Mouse (Mus musculus) erythroblast, adult 5-6 weeks (primary cell): ENCODE results near the gene Cyb561d1. TPM values are rescaled to one million over a fixed set of nuclear protein-coding genes. Genes with fewer than 3 reads are reported as not detected.
A peak's percentile ranks its signal among the peaks of the same experiment; 100 is the strongest.

ENCODE experiments used
- ATAC-seq: replicated peaks from 2 replicates; pipeline ENCODE4 v1.8.0; 2016; ENCODE audit warnings: moderate number of reproducible peaks, mild to moderate bottlenecking, moderate TSS enrichment, inconsistent platforms; ENCODE audit not compliant: poor library complexity, low FRiP score, severe bottlenecking
- total RNA-seq, 2 experiments: library from RNA; stranded (forward) in 1 of 2; stranded (reverse) in 1 of 2; fragments of 150-400 nt in 1 of 2; fragments of 200-764, 138-1000 nt in 1 of 2; gene quantifications; 2 replicates each; pipeline versions ENCODE4 v1.2.3 to v1.2.4; 2015 to 2017; ENCODE audit warnings: low replicate concordance in 2 of 2

Gene Cyb561d1
- total RNA-seq, 2 experiments from 2014 or later = 1.1 to 1.3 TPM

DNA sequence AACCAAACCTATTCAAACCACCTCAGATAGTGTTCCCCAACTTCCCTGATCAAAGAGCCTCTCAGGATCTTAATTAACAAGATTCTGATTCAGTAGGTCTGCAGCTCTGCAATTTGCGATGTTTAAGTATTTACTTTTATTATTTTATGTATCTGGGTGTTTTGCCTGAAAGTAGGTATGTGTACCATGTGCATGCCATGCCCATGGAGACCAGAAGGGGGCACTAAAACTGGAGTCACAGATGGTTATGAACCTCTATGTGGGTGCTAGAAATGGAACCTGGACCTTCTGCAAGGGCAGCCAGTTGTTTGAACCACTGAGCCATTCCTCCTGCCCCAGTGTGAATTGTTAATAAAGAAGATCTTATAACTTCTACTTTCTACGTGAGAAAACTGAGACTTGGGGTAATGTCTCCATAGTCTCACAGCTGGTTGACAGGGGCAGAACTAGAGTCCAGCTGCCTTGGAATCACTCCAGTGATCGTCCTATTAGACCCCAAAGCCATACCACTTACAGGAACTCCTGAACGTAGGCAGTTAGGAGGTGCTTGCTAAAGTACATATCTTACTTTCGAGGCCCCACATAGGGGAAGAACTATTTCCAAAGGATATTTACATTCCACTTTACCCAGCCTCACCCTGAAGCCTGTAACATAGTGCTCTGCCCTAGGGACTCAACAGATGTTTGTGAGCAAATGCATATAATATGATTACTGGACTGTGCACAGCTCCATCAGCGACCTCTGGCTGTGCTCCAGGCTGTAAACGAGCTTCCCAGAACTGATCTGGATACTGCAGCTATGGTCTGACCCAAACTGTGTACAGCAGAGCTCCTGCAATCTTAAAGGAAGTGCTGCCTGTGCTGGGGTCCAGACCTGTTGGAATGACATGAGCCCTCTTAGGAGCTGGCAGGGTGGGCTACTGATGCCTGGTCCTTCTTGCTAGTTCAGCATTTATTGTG lies 22.0 kb downstream of the Cyb561d1 start:
- ATAC-seq = no peak

DNA sequence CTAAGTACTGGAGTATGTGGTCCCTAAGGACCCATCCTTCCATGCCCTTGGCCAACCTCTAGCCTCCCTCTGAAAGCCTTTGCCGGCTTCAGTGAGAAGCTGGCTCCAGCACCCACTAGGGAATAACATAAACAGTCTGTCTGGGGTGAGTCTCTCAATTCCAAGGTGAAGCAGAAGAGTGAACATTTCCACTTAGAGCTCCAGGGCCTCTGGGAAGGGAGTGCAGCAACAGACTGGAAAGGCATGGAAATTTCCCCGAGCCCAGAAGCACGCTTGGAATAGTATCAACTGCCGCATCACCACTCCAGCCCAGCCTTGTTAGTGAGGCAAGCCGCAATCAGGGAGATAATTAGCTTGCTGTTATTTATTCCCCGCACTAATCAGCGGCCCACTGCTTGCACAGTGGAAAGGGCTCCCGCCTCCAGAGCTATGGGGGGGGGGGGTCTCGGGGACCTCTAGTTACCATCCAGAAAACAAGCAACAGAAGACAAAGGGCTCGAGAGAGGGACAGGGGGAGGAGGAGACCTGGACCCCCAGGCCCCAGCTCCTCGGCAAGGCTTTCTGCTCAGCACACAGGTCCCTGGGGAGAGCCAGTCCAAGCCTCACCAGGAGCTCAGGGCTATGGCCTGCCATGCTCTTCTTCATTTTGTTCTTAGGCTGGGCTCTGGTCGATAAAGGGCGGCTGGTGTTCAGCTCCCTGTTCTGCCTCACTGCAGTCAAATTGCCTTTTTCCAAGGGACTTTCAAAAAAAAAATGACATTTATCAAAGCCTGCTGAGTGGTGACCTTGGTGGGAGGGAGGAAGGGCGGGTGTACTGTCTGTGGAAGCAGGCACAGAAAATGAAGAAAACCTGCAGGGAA lies 26.1 kb downstream of the Cyb561d1 start:
- ATAC-seq = no peak

DNA sequence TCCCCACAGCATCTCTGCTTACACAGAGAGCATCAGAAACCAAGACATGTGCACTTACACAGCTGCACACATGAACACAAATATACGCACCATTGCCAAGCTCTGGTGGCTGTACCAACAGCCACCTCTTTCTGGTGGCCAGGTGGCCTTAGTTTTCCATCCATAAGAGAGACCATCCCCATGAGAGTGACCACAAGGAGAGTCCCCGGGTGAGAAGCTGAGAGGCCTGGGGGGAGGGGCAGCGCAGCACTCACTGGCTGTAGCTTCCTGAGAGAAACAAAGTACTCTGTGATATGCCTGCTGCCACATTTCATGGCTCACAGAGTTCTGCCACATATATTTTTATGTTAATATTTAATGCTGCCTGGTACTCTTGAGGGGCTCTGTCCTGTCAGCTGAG lies 31.8 kb downstream of the Cyb561d1 start:
- no peak for ATAC-seq

DNA sequence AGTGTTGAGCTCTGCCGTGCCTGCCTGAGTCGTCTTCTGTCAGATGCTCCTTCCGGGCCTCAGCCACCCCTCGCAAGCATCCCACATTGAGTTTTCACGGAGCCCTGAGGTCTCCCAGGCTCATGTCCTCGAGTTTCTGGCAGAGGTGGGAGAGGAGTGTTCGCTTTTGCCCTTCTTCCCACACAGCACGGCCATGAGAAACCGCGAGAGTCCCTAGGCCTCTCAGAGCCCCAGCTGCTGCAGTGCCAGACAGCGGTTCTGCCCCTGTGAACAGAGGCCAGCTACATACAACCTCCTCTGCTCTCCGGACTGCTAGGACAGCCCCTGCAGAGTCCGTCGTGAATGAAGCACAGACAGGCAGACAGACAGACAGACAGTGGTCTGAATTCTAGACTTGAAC lies 33.5 kb downstream of the Cyb561d1 start:
- no peak for ATAC-seq

DNA sequence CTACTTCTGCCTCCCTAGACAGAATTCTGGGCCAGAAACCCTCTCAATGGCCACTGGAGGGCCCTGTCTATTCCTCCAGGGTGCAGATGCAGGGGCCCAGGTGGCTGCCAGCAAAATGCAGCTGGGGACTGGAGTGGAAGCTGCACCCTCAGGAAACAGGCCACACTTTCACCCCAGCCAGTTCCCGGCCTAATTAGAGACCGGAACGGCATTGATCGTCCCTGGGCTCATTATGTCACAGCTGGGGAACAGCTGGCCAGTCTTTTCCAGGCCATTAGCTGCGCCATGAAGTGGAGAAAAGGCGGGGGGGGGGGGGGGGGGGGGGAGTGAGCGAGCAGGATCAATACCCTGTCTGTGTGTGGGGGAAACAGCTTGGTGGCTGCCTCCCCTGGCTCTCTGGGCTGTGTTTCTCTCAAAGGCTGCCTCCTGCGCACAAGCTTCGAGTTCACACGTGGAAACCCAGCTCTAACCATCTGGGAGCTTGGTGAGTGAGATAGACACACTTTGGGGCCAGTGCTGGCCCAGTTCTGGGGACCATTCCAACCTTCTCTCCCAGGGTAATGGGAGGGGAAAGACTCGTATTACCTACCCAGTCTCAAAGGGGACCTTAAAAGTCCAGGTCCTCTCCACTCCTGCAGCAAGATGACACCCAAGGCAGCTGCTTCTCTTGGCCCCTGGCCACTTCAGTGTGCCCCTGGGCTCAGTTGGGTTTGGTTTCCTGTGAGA lies 34.4 kb downstream of the Cyb561d1 start:
- ATAC-seq = no peak

DNA sequence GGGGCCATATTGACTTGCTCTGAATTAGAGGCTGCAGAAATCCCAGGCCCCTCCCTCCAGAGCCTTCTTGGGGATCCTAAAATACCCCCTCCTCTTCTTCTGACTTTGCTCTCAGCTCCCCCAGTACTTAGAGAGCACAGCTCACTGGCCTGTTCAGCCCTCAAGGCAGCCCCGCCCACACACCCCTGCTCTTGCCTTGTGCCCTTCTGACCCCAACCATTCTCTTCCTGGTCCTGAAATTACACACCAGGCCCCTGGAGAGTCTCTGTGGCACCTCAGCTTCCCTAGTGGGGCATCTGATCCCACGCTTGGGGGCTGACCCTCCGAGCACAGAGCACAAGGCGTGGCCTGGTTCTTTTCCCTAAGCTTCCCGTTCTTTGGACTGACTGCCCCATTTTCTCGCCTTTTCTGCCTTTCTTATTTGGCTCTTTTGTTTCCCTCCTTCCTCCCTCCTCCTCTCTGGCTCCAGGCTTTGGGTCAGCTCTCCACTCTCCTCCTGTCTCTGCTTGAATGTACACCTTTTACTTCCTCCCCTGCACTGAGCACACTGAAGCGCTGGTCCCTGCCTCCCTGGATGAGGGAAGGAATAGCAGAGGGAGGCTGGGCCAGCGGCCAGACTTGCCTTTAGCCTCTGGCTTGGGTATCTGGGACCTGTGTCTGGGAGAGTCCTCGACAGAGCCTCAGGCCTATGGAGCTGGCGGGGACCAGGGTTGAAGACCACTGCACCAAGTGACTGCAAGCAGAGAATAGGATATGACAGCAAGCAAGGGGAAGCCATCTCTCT lies 35.3 kb downstream of the Cyb561d1 start:
- no peak for ATAC-seq

DNA sequence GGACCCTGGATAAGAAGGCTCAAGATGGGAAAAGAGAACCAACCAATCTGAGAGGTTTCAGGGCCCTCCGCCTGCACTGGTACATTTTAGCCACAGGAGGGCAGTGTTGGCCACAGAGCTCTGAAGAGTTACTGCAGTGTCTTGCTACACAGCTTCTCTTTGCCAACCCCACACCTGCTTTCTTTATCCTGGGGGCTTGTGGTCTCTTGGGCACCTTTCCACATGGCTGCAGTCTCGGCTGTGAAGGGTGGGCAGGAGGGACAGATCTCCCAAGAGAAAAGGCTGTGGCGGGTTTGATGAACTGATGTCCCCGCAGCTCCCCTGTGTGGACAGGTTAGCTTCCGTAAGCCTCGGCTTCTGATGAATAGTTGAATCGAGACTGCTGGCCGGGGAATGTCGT lies 36.2 kb downstream of the Cyb561d1 start:
- ATAC-seq = peak; percentile 83

DNA sequence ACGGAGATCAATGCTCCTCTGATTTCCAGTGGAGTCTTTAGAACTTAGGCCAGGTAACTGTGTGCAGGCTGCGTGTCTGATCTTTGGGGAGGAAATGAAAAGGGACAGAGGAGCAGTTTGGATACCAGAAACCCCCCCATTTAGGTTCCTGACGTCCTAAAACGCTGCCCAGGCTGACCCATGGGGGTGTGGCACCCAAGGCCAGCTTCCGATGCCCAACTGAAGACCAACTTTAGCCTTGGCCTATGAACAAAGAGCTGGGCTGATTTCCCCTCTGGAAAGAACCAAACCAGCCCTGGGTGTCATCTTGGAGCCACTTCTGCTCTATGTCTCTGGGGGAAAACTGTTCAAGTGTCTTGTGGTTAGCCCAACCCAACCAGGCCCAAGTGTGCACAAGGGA lies 36.9 kb downstream of the Cyb561d1 start:
- ATAC-seq = no peak

DNA sequence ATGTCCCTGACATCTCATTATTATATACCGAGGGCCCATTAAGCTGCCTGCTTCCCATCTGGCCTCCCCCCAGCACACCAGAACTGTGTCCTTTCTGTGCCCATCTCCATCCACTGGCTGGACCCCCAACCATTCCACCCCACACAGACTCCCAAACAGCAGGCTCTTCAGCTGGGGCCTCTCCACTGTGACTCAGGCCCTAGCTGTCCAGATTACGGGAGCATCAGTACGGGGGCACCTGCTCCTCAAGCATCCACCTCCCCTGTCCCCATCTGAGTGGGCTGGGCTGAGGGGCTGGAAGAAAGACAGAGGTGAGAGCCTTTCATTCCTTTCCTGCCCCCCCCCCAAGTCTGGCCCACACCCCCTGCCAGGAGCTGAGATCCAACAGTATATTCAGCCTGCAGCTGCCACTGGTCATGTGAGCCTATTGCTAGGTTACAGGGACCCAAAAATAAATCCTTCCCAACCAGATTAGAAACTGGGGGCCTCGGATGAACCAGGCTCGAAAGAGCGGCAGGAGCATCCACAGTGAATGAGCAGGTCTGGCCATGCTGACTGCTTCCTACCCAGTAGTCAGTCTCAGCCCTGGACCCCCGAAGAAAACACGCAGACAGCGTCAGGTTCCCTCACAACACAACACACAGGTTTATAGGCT lies 42.5 kb downstream of the Cyb561d1 start:
- ATAC-seq = no peak

DNA sequence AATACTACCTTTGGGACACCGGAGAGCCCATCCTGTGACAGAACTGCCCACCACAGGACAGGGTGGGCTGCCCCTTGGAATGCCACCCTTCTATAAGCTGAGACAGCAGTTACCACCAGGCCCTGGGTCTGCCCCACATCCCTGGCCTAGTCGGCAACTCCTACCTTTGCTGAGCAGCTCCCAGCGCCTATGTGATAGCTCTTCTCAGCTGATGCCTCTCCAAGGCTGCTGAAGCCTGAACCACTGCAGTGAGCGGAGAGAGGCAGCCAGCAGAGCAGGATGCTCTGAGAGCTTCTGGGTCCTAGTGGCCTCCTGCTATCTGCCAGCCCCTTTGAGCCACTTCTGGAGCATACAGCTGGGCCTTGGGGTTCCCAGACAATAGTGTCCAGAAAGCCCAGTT lies 46.4 kb downstream of the Cyb561d1 start, which contains the start of gene Gpr61:
Gene Gpr61, minus strand, starts transcription at position 227 of the 400 bp plus-strand sequence.
- ATAC-seq = no peak

DNA sequence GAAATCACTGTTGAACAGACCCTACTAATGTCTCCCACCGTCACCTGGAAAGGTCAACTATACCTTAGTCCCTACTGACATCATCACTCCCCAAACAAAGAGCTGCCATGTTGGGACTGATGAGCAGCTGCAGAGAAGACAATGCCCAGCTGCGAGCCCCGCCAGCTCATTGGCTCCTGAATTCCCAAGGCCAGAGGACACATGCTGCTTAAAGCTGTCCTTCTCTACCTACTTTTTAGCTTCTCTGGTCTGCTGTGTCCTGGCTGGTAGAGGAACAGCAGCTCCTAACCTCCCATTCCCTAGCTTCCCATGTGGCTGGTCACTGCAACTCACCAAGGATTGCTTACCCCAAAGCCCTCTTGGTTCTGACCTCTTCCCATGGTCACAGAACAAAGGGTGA lies 48.7 kb downstream of the Cyb561d1 start:
- ATAC-seq = no peak

DNA sequence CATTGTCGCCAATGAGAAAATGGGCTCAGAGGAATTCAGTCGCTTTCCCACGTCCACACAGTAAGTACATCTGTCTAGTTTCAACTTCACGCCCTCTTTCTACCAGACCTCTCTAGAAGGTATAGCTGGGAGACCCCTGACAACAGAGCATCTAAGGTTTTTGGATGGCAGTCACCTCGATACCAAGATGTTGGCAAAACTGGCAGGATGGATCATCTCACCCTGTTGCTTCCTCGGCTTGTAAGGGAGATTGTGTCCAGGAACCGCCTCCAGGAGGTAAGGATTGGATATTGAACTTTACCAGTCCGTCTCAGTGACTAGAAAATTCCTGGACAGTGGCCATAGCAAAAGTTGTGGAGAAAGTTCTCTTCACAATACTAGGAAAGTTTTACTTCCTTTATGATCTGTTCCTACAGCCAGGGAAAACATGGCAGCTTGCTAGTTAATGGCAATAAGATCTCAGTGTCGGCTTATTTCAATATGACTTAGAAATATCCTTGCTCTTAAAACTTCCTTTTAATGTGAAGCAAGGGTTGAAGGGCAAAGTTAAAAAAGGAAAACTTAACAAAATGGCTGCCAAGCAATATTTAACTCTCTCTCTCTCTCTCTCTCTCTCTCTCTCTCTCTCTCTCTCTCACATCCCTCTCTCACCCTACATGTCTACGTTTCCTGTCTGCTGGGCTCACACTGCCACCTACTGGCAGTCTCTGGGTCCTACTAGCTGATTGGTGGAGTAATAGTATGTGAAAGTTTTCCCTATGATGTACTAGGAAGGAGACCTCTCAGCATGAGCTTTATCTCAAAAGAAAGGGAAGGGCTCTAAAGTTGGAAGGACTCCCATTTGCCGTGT lies 53.4 kb downstream of the Cyb561d1 start:
- peak; percentile 71 for ATAC-seq

DNA sequence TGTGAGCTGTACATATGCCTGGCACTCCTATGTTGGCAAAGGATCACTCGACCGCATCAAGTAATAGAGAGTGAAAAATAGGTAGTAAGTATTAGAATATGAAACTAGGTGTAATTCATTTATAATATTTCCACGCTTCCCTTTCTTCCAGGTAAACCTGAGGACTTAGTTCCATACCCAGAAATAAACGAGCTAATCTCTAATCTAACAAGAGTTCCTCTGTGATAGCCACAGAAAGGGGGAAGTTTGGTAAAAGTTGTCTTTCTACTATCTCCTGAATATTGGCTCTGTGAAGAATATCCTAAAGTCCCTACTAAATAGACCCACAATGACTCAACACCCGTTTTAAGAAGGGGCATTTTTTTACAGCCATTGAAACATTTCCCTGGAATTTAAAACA lies 54.3 kb downstream of the Cyb561d1 start:
- no peak for ATAC-seq

Other genes with a start within 250 kb of the Cyb561d1 start
- not detected in 2 replicates for gene Gstm3, start 231.9 kb downstream of the Cyb561d1 start, total RNA-seq (2015; ENCODE audit: low replicate concordance)
- not detected in 2 replicates for gene Gstm3, start 231.9 kb downstream of the Cyb561d1 start, total RNA-seq (2017; ENCODE audit: low replicate concordance)
- 1.3 TPM in 1 of 2 replicates, not detected in the other for gene Gstm2, start 214.8 kb downstream of the Cyb561d1 start, total RNA-seq (2015; ENCODE audit: low replicate concordance)
- gene Gstm2, start 214.8 kb downstream of the Cyb561d1 start, total RNA-seq (2017; ENCODE audit: low replicate concordance) = 0.60 and 2.1 TPM in 2 replicates
- 160 and 254 TPM in 2 replicates for gene Gstm1, start 183.2 kb downstream of the Cyb561d1 start, total RNA-seq (2015; ENCODE audit: low replicate concordance)
- 49.2 and 74.5 TPM in 2 replicates for gene Gstm1, start 183.2 kb downstream of the Cyb561d1 start, total RNA-seq (2017; ENCODE audit: low replicate concordance)
- gene Gstm4, start 156.3 kb downstream of the Cyb561d1 start, total RNA-seq (2015; ENCODE audit: low replicate concordance) = 4.2 and 8.4 TPM in 2 replicates
- 0.28 and 0.51 TPM in 2 replicates for gene Gstm4, start 156.3 kb downstream of the Cyb561d1 start, total RNA-seq (2017; ENCODE audit: low replicate concordance)
- gene Ampd2, start 114.6 kb downstream of the Cyb561d1 start, total RNA-seq (2015; ENCODE audit: low replicate concordance) = 7.1 and 8.6 TPM in 2 replicates
- 3.1 and 14.5 TPM in 2 replicates for gene Ampd2, start 114.6 kb downstream of the Cyb561d1 start, total RNA-seq (2017; ENCODE audit: low replicate concordance)
- 0.84 TPM in 1 of 2 replicates, not detected in the other for gene Gnat2, start 108.4 kb downstream of the Cyb561d1 start, total RNA-seq (2015; ENCODE audit: low replicate concordance)
- gene Gnat2, start 108.4 kb downstream of the Cyb561d1 start, total RNA-seq (2017; ENCODE audit: low replicate concordance) = 0.09 and 0.56 TPM in 2 replicates
- 46.8 and 63.4 TPM in 2 replicates for gene Gnai3, start 55.1 kb downstream of the Cyb561d1 start, total RNA-seq (2015; ENCODE audit: low replicate concordance)
- gene Gnai3, start 55.1 kb downstream of the Cyb561d1 start, total RNA-seq (2017; ENCODE audit: low replicate concordance) = 38.2 and 46.0 TPM in 2 replicates
- gene Gpr61, start 46.3 kb downstream of the Cyb561d1 start, total RNA-seq (2015; ENCODE audit: low replicate concordance) = not detected in 2 replicates
- not detected in 2 replicates for gene Gpr61, start 46.3 kb downstream of the Cyb561d1 start, total RNA-seq (2017; ENCODE audit: low replicate concordance)
- gene Amigo1, start 14.9 kb downstream of the Cyb561d1 start, total RNA-seq (2015; ENCODE audit: low replicate concordance) = not detected in 2 replicates
- 0.77 TPM in 1 of 2 replicates, not detected in the other for gene Amigo1, start 14.9 kb downstream of the Cyb561d1 start, total RNA-seq (2017; ENCODE audit: low replicate concordance)
- 0.58 and 0.84 TPM in 2 replicates for gene Atxn7l2, start 9.7 kb upstream of the Cyb561d1 start, total RNA-seq (2015; ENCODE audit: low replicate concordance)
- 0.56 and 1.4 TPM in 2 replicates for gene Atxn7l2, start 9.7 kb upstream of the Cyb561d1 start, total RNA-seq (2017; ENCODE audit: low replicate concordance)
- gene Sypl2, start 25.4 kb upstream of the Cyb561d1 start, total RNA-seq (2015; ENCODE audit: low replicate concordance) = not detected in 2 replicates
- not detected in 2 replicates for gene Sypl2, start 25.4 kb upstream of the Cyb561d1 start, total RNA-seq (2017; ENCODE audit: low replicate concordance)
- gene Psma5, start 55.7 kb upstream of the Cyb561d1 start, total RNA-seq (2015; ENCODE audit: low replicate concordance) = 39.8 and 54.5 TPM in 2 replicates
- 49.6 and 55.6 TPM in 2 replicates for gene Psma5, start 55.7 kb upstream of the Cyb561d1 start, total RNA-seq (2017; ENCODE audit: low replicate concordance)
- 16.7 and 20.3 TPM in 2 replicates for gene Sort1, start 82.9 kb upstream of the Cyb561d1 start, total RNA-seq (2015; ENCODE audit: low replicate concordance)
- 12.4 and 18.3 TPM in 2 replicates for gene Sort1, start 82.9 kb upstream of the Cyb561d1 start, total RNA-seq (2017; ENCODE audit: low replicate concordance)
- gene Mybphl, start 163.7 kb upstream of the Cyb561d1 start, total RNA-seq (2015; ENCODE audit: low replicate concordance) = not detected in 2 replicates
- gene Mybphl, start 163.7 kb upstream of the Cyb561d1 start, total RNA-seq (2017; ENCODE audit: low replicate concordance) = not detected in 2 replicates
- 4.4 and 5.9 TPM in 2 replicates for gene Psrc1, start 182.6 kb upstream of the Cyb561d1 start, total RNA-seq (2015; ENCODE audit: low replicate concordance)
- 9.5 and 14.1 TPM in 2 replicates for gene Psrc1, start 182.6 kb upstream of the Cyb561d1 start, total RNA-seq (2017; ENCODE audit: low replicate concordance)
- gene Celsr2, start 214.3 kb upstream of the Cyb561d1 start, total RNA-seq (2015; ENCODE audit: low replicate concordance) = not detected in 2 replicates
- 0.14 TPM in 1 of 2 replicates, not detected in the other for gene Celsr2, start 214.3 kb upstream of the Cyb561d1 start, total RNA-seq (2017; ENCODE audit: low replicate concordance)
- 15.5 and 20.4 TPM in 2 replicates for gene Sars, start 244.0 kb upstream of the Cyb561d1 start, total RNA-seq (2015; ENCODE audit: low replicate concordance)
- 91.9 and 143 TPM in 2 replicates for gene Sars, start 244.0 kb upstream of the Cyb561d1 start, total RNA-seq (2017; ENCODE audit: low replicate concordance)